Mouse (Mus musculus) spleen, postnatal 4 days (tissue): ENCODE results near the gene Rnf157.
"Not testable (repeated sequence)": the region's sequence is repeated elsewhere in the genome, so short reads cannot be mapped to it uniquely, and the experiment has no call there.

Experiments used
- DNase-seq, 2 experiments: peaks; one replicate each; pipeline ENCODE4 v3.0.0; 2022; ENCODE audit warnings: low spot score in 2 of 2

The Rnf157 gene

DNA sequence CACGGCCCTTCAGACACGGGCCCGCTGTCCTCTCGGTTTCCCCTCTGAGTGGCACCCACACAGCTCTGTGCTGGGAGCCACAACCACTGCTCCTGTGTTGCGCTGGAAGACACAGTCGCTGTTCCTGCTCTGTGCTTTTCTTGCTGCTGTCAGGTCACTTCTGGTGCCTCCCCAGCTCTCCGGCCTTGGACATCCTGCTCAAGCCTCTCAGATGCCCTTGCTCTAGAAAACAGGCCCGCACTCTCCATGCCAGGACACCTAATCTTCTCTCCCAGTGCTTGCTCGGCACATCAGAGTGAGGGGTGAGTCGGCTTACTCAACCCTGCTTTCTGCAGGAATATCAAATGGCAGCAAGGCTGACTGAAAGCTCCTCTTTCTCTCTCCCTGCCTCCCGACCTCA is 28.7 kb downstream of the Rnf157 start:
- DNase-seq: no peak

- DNase-seq: not testable (repeated sequence)
Measured at GRCm38 (mm10) chr11:116383070-116383469, 29.8 kb downstream of the Rnf157 start.

- no peak for DNase-seq
Measured at GRCm38 (mm10) chr11:116380767-116381166, 32.1 kb downstream of the Rnf157 start.

DNA sequence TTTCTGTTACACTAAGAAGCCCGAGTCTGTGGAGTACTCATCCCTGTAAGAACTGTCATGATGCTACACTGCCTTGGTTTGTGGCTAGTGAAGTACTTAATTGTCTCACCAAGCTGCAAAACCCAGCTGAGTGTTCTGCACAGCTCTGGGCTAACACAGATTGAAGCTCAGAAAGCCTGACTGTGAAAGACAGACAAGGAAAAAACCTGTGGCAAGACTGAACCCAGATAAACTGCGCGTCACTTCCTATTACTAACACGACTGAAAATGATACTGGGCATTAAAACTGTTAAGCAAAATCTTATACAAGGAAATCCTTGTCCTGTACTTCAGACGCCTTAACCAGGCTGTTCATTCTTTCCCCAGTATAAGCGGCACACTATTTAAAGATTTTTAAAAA is 33.3 kb downstream of the Rnf157 start:
- DNase-seq: no peak

- no peak for DNase-seq
Measured at GRCm38 (mm10) chr11:116376945-116377661, 35.7 kb downstream of the Rnf157 start.

- no peak for DNase-seq
Measured at GRCm38 (mm10) chr11:116371894-116372450, 40.9 kb downstream of the Rnf157 start.

DNA sequence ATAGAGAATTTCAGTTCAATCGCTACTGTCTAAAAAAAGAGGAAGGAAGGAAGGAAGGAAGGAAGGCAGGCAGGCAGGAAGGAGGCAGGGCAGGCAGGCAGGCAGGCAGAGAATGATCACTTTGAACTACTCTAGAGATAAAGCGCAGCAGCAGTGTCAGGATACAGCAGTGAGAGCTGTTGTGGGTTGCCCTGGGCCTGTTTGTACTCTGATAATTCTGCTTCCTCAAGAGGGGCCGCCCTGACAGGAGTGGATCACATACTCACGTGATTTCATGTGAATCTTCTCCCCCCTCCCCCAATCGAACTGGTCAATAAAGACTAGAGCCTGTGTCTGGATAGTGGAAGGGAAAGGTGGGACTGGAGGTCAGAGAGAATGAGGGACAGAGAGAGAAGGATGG is 43.2 kb downstream of the Rnf157 start:
- DNase-seq: no peak

- DNase-seq: no peak
Measured at GRCm38 (mm10) chr11:116369051-116369450, 43.8 kb downstream of the Rnf157 start.

DNA sequence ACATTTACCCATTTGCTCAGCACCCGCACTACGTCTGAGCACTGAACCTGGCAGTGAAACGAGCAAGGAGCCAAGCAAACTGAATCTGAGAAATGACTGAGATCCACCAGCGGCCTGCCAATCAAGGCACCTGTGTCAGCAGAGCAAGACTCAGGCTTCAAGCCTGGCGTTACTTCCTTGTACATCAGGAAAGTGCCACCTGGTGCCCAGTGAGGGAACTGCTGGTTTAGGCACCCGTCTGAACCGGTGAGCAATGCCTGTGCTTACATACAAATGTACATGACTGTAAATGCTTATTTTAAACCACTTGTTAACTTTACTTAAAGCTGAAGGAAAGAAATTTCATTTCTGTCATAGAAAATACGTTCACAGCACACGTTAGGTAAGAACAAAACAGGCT is 44.7 kb downstream of the Rnf157 start:
- peak; percentile 88 to 94 for DNase-seq

- DNase-seq: no peak
Measured at GRCm38 (mm10) chr11:116366647-116367046, 46.2 kb downstream of the Rnf157 start.

DNA sequence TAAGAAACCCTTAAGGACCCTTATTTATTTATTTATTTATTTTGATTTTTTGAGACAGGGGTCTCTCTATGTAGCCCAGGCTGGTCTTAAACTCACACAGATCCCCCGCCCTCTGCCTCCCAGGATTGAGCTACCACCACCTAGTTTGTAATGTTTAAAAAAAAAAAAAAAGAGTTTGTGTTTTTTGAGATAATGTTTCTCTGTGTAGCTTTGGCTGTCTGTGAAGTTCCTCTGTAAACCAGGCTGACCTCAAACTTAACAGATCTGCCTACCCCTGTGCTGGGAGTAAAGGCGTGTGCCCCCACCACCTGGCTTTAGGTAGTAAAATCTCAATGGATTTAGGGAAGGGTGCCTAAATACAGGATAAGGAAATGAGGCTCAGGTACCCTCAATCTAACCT is 46.7 kb downstream of the Rnf157 start:
- DNase-seq: no peak

- DNase-seq: no peak
Measured at GRCm38 (mm10) chr11:116365432-116365831, 47.4 kb downstream of the Rnf157 start.

GRCm38 (mm10) chr11:116362015-116362414 is 50.8 kb downstream of the Rnf157 start:
- no peak for DNase-seq

DNA sequence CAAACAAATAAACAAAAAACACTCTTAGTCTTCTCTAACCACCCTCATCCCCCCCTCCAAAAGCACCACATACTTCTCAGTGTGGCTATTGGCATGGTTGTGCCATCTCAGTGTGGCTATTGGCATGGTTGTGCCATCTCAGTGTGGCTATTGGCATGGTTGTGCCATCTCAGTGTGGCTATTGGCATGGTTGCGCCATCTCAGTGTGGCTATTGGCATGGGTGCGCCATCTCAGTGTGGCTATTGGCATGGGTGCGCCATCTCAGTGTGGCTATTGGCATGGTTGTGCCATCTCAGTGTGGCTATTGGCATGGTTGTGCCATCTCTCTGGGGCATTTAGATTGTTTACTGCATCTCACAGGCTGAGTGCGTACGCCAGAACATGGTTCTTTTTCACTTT is 51.9 kb downstream of the Rnf157 start:
- DNase-seq: not testable (repeated sequence)

DNA sequence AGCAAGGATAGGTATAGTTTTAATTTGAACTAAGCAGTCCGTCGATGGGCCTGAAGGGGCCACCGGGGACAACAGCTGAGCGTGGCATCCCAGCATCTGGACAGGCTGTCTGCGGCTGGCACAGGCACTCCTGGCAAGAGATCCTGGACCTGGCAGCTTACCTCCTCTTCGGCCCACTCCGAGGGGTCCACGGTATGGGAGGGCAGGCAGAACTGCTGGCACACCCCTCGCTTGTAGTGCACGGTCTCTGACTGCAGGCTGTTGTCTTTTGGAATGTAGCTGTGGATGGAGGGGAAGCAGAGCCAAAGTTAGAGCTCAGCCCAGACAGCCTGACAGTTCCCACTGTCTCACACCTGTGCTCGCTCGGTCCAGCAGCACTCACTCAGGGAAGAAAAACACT is 53.2 kb downstream of the Rnf157 start:
- DNase-seq: no peak

GRCm38 (mm10) chr11:116358926-116359637 is 53.8 kb downstream of the Rnf157 start:
- no peak for DNase-seq

GRCm38 (mm10) chr11:116354521-116354920 is 58.3 kb downstream of the Rnf157 start:
- no peak for DNase-seq

- DNase-seq: no peak
Measured at GRCm38 (mm10) chr11:116353535-116353934, 59.3 kb downstream of the Rnf157 start.

GRCm38 (mm10) chr11:116351294-116351693 is 61.5 kb downstream of the Rnf157 start:
- DNase-seq: no peak

- no peak for DNase-seq
Measured at GRCm38 (mm10) chr11:116347955-116348354, 64.9 kb downstream of the Rnf157 start.

GRCm38 (mm10) chr11:116347012-116347411 is 65.8 kb downstream of the Rnf157 start:
- DNase-seq: no peak

GRCm38 (mm10) chr11:116342069-116342791 is 70.6 kb downstream of the Rnf157 start:
- no peak for DNase-seq
